Mouse (Mus musculus): ENCODE measurements at regions not wholly inside any gene's neighbourhood (a gene's known extent, or its start where the extent isn't known, plus 50 kb on each side); places are given as distances from the start of the nearest gene placed in this dataset.
A peak's percentile ranks its signal among the peaks of the same experiment; 100 is the strongest.

GRCm38 (mm10) chr8:76748471-76748870, 150.8 kb upstream of the Nr3c2 start:
- 74% methylated on average over 1 of the region's 1 CpGs for WGBS
- ATAC-seq (replicated peaks; ENCODE audit: low FRiP score, low read depth) (no peak), DNase-seq (ENCODE audit: low spot score) (no peak)
- Histone ChIP-seq H3K4me3 (replicated peaks; ENCODE audit: low read depth, low read length) (no peak overlapping the region), H3K36me3 (ENCODE audit: insufficient read depth, low read length) (no peaks in the 10 kb centered on the region), H3K4me1 (replicated peaks; ENCODE audit: insufficient read depth, low read length) (no peaks in the 10 kb centered on the region), H3K27me3 (ENCODE audit: insufficient read depth, low read length) (no peaks in the 10 kb centered on the region), H3K9me3 (replicated peaks; ENCODE audit: low read length) (no peaks in the 10 kb centered on the region), H3K27ac (no peak overlapping the region), H3K4me2 (ENCODE audit: low read length) (no peak overlapping the region), H3K9ac (ENCODE audit: low read depth, low read length) (no peak overlapping the region)
- no peak for TF ChIP-seq CTCF (IDR thresholded peaks at IDR 0.05; ENCODE audit: low read depth)

- Histone ChIP-seq H3K36me3 (ENCODE audit: insufficient read depth, low read length) (no peaks in the 10 kb centered on the region), H3K27me3 (ENCODE audit: insufficient read depth, low read length) (no peaks in the 10 kb centered on the region), H3K27ac (no peak overlapping the region), H3K4me1 (replicated peaks; ENCODE audit: insufficient read depth, low read length) (no peaks in the 10 kb centered on the region), H3K9ac (ENCODE audit: low read depth, low read length) (no peak overlapping the region), H3K4me2 (ENCODE audit: low read length) (no peak overlapping the region), H3K9me3 (replicated peaks; ENCODE audit: low read length) (no peaks in the 10 kb centered on the region), H3K4me3 (replicated peaks; ENCODE audit: low read depth, low read length) (no peak overlapping the region)
- no peak for DNase-seq (ENCODE audit: low spot score)
- 63% methylated on average over 4 of the region's 4 CpGs for WGBS
- TF ChIP-seq CTCF (IDR thresholded peaks at IDR 0.05; ENCODE audit: low read depth): no peak
- ATAC-seq (replicated peaks; ENCODE audit: low FRiP score, low read depth): no peak
These were observed 149.0 kb upstream of the Nr3c2 start for GRCm38 (mm10) chr8:76750286-76750685.

GRCm38 (mm10) chr8:76754166-76754565, 145.1 kb upstream of the Nr3c2 start:
- Histone ChIP-seq H3K27ac (no peak overlapping the region), H3K4me3 (replicated peaks; ENCODE audit: low read depth, low read length) (no peak overlapping the region), H3K4me2 (ENCODE audit: low read length) (no peak overlapping the region), H3K9me3 (replicated peaks; ENCODE audit: low read length) (no peaks in the 10 kb centered on the region), H3K9ac (ENCODE audit: low read depth, low read length) (no peak overlapping the region), H3K36me3 (ENCODE audit: insufficient read depth, low read length) (no peaks in the 10 kb centered on the region), H3K4me1 (replicated peaks; ENCODE audit: insufficient read depth, low read length) (no peaks in the 10 kb centered on the region), H3K27me3 (ENCODE audit: insufficient read depth, low read length) (no peaks in the 10 kb centered on the region)
- 83% methylated on average over 3 of the region's 3 CpGs for WGBS
- DNase-seq (ENCODE audit: low spot score): no peak
- no peak for TF ChIP-seq CTCF (IDR thresholded peaks at IDR 0.05; ENCODE audit: low read depth)
- ATAC-seq (replicated peaks; ENCODE audit: low FRiP score, low read depth): no peak

GRCm38 (mm10) chr8:76764201-76764600, 135.0 kb upstream of the Nr3c2 start:
- Histone ChIP-seq H3K4me2 (ENCODE audit: low read length) (no peak overlapping the region), H3K27me3 (ENCODE audit: insufficient read depth, low read length) (no peaks in the 10 kb centered on the region), H3K4me1 (replicated peaks; ENCODE audit: insufficient read depth, low read length) (no peaks in the 10 kb centered on the region), H3K27ac (no peak overlapping the region), H3K9ac (ENCODE audit: low read depth, low read length) (no peak overlapping the region), H3K9me3 (replicated peaks; ENCODE audit: low read length) (no peaks in the 10 kb centered on the region), H3K36me3 (ENCODE audit: insufficient read depth, low read length) (no peaks in the 10 kb centered on the region), H3K4me3 (replicated peaks; ENCODE audit: low read depth, low read length) (no peak overlapping the region)
- ATAC-seq (replicated peaks; ENCODE audit: low FRiP score, low read depth) (no peak), DNase-seq (ENCODE audit: low spot score) (no peak)
- WGBS: 64% methylated on average over 3 of the region's 3 CpGs
- TF ChIP-seq CTCF (IDR thresholded peaks at IDR 0.05; ENCODE audit: low read depth): no peak

GRCm38 (mm10) chr8:76768302-76768701, 130.9 kb upstream of the Nr3c2 start:
- H3K36me3 ChIP-seq (ENCODE audit: insufficient read depth, low read length): no peaks in the 10 kb centered on the region

GRCm38 (mm10) chr8:76787744-76788143, 111.5 kb upstream of the Nr3c2 start:
- no peaks in the 10 kb centered on the region for H3K9me3 ChIP-seq (replicated peaks; ENCODE audit: low read length)

More at GRCm38 (mm10) chr8:76768302-76768701, 130.9 kb upstream of the Nr3c2 start:
- H3K9me3 ChIP-seq (replicated peaks; ENCODE audit: low read length): no peaks in the 10 kb centered on the region
- no peak for TF ChIP-seq CTCF (IDR thresholded peaks at IDR 0.05; ENCODE audit: low read depth)
- H3K27ac ChIP-seq: no peak overlapping the region
- DNase-seq (ENCODE audit: low spot score) (no peak), ATAC-seq (replicated peaks; ENCODE audit: low FRiP score, low read depth) (no peak)
- H3K27me3 ChIP-seq (ENCODE audit: insufficient read depth, low read length): no peaks in the 10 kb centered on the region
- WGBS: 79% methylated on average over 5 of the region's 5 CpGs
- no peak overlapping the region for H3K9ac ChIP-seq (ENCODE audit: low read depth, low read length)
- H3K4me2 ChIP-seq (ENCODE audit: low read length): no peak overlapping the region
- H3K4me3 ChIP-seq (replicated peaks; ENCODE audit: low read depth, low read length): no peak overlapping the region
- H3K4me1 ChIP-seq (replicated peaks; ENCODE audit: insufficient read depth, low read length): no peaks in the 10 kb centered on the region

GRCm38 (mm10) chr8:76793891-76794290, 105.4 kb upstream of the Nr3c2 start:
- Histone ChIP-seq H3K27me3 (ENCODE audit: insufficient read depth, low read length) (no peaks in the 10 kb centered on the region), H3K9me3 (replicated peaks; ENCODE audit: low read length) (no peaks in the 10 kb centered on the region), H3K4me1 (replicated peaks; ENCODE audit: insufficient read depth, low read length) (no peaks in the 10 kb centered on the region), H3K27ac (no peak overlapping the region), H3K36me3 (ENCODE audit: insufficient read depth, low read length) (no peaks in the 10 kb centered on the region), H3K4me3 (replicated peaks; ENCODE audit: low read depth, low read length) (no peak overlapping the region), H3K4me2 (ENCODE audit: low read length) (no peak overlapping the region), H3K9ac (ENCODE audit: low read depth, low read length) (no peak overlapping the region)
- no peak for TF ChIP-seq CTCF (IDR thresholded peaks at IDR 0.05; ENCODE audit: low read depth)
- 90% methylated on average over 3 of the region's 3 CpGs for WGBS
- no peak for ATAC-seq (replicated peaks; ENCODE audit: low FRiP score, low read depth)
- no peak for DNase-seq (ENCODE audit: low spot score)

More at GRCm38 (mm10) chr8:76787744-76788143, 111.5 kb upstream of the Nr3c2 start:
- H3K9ac ChIP-seq (ENCODE audit: low read depth, low read length): no peak overlapping the region
- WGBS: 89% methylated on average over 1 of the region's 1 CpGs
- H3K4me1 ChIP-seq (replicated peaks; ENCODE audit: insufficient read depth, low read length): no peaks in the 10 kb centered on the region
- no peaks in the 10 kb centered on the region for H3K36me3 ChIP-seq (ENCODE audit: insufficient read depth, low read length)
- H3K27me3 ChIP-seq (ENCODE audit: insufficient read depth, low read length): no peaks in the 10 kb centered on the region
- peak; percentile 34; the same call in 1 of the 2 replicates for TF ChIP-seq CTCF (IDR thresholded peaks at IDR 0.05; ENCODE audit: low read depth)
- H3K27ac ChIP-seq: no peak overlapping the region
- no peak for DNase-seq (ENCODE audit: low spot score)
- H3K4me2 ChIP-seq (ENCODE audit: low read length): no peak overlapping the region
- H3K4me3 ChIP-seq (replicated peaks; ENCODE audit: low read depth, low read length): no peak overlapping the region
- no peak for ATAC-seq (replicated peaks; ENCODE audit: low FRiP score, low read depth)

Data from kidney, postnatal 0 days (tissue).